Mouse (Mus musculus) MEL (cell line): ENCODE measurements around the gene Cxcr1.

ENCODE experiments used
- CTCF ChIP-seq, 3 experiments: IDR thresholded peaks in 2 of 3; conservative IDR thresholded peaks in 1 of 3; 2 replicates each; pipeline ENCODE4 v1.5.1; 2011 to 2012; ENCODE audit warnings: low read length in 3 of 3, low read depth in 2 of 3, mild to moderate bottlenecking in 2 of 3, improper control_type of control experiment in 1 of 3, inconsistent platforms in 1 of 3, mixed read lengths in 1 of 3, moderate library complexity in 1 of 3; ENCODE audit not compliant: control insufficient read depth in 1 of 3, insufficient read depth in 1 of 3, poor library complexity in 1 of 3, severe bottlenecking in 1 of 3
- ETS1 ChIP-seq: IDR thresholded peaks from 2 replicates; pipeline ENCODE4 v1.6.1; 2012; ENCODE audit warnings: low read depth, mild to moderate bottlenecking, inconsistent platforms, low read length, improper control_type of control experiment, moderate library complexity
- MAFK ChIP-seq: IDR thresholded peaks from 2 replicates; pipeline ENCODE4 v1.6.1; 2011; ENCODE audit warnings: low read depth, mild to moderate bottlenecking, low read length, improper control_type of control experiment, borderline replicate concordance
- MAX ChIP-seq: IDR thresholded peaks from 2 replicates; pipeline ENCODE4 v1.6.1; 2011; ENCODE audit warnings: low read length, improper control_type of control experiment
- MEF2A ChIP-seq: IDR thresholded peaks from 2 replicates; pipeline ENCODE4 v1.6.1; 2014; ENCODE audit warnings: low read depth, mild to moderate bottlenecking, inconsistent platforms, low read length, improper control_type of control experiment; ENCODE audit not compliant: poor library complexity, insufficient replicate concordance, severe bottlenecking; ENCODE audit errors: extremely low read depth
- POLR2A ChIP-seq, 2 experiments: IDR thresholded peaks; 2 replicates each; pipeline ENCODE4 v1.6.1; 2011 to 2012; ENCODE audit warnings: low read length in 2 of 2, mild to moderate bottlenecking in 2 of 2, control low read depth in 1 of 2, improper control_type of control experiment in 1 of 2, low read depth in 1 of 2, moderate library complexity in 1 of 2; ENCODE audit not compliant: control insufficient read depth in 1 of 2, insufficient read depth in 1 of 2, poor library complexity in 1 of 2
- TCF12 ChIP-seq: IDR thresholded peaks from 2 replicates; pipeline ENCODE4 v1.6.1; 2014; ENCODE audit warnings: low read depth, mild to moderate bottlenecking, inconsistent platforms, low read length, improper control_type of control experiment, moderate library complexity
- UBTF ChIP-seq: IDR thresholded peaks from 2 replicates; pipeline ENCODE4 v1.6.1; 2012; ENCODE audit warnings: low read depth, mild to moderate bottlenecking, inconsistent platforms, low read length, improper control_type of control experiment, moderate library complexity, borderline replicate concordance; ENCODE audit not compliant: insufficient read depth
- ZC3H11A ChIP-seq: IDR thresholded peaks from 2 replicates; pipeline ENCODE4 v1.6.1; 2012; ENCODE audit warnings: low read depth, mild to moderate bottlenecking, inconsistent platforms, low read length, improper control_type of control experiment
- ZMIZ1 ChIP-seq: IDR thresholded peaks from 2 replicates; pipeline ENCODE4 v1.6.1; 2012; ENCODE audit warnings: low read depth, mild to moderate bottlenecking, inconsistent platforms, low read length, improper control_type of control experiment, moderate library complexity

GRCm38 (mm10) chr1:74240832-74241231, 46.4 kb upstream of the Cxcr1 start:
- TF ChIP-seq CTCF (IDR thresholded peaks at IDR 0.05 in 2 of 3, conservative IDR thresholded peaks at IDR 0.05 in 1 of 3; ENCODE audit: control insufficient read depth in 1 of 3, insufficient read depth in 1 of 3, low read depth in 2 of 3, low read length in 3 of 3, poor library complexity in 1 of 3, severe bottlenecking in 1 of 3) (no peak), ZC3H11A (no peak), MEF2A (no peak), MAFK (no peak), ZMIZ1 (no peak), MAX (no peak), ETS1 (no peak), UBTF (no peak), POLR2A (IDR thresholded peaks at IDR 0.05; ENCODE audit: control insufficient read depth in 1 of 2, insufficient read depth in 1 of 2, low read depth in 1 of 2, low read length in 2 of 2, poor library complexity in 1 of 2) (no peak), TCF12 (no peak)
